Mouse (Mus musculus) adrenal gland, adult 18-20 months (tissue): Measurements from ENCODE around the gene Phyhd1. TPM values are rescaled to one million over a fixed set of nuclear protein-coding genes. Genes with fewer than 3 reads are reported as not detected.

Source experiments
- DNase-seq, 2 experiments: peaks; one replicate each; pipeline ENCODE4 v3.0.0; 2021 to 2022; ENCODE audit warnings: low spot score in 2 of 2
- long read RNA-seq, 2 experiments: library from polyadenylated mRNA; stranded (forward); transcript quantifications; one replicate each; pipeline ENCODE4 v2.0.0; 2021
- total RNA-seq, 2 experiments: library from RNA; stranded (reverse); gene quantifications; 1 replicate in 1 of 2; 2 replicates in 1 of 2; pipeline ENCODE4 v1.2.3; 2021

Phyhd1 gene
- total RNA-seq: 10 to 100 TPM; 13.6 to 18.0 TPM
- long read RNA-seq, experiment 1, partial matches to known transcripts: 2 of 5 reads
- long read RNA-seq, experiment 1, other reads (novel, unspliced or antisense): 2 of 5 reads
- long read RNA-seq, experiment 2, partial matches to known transcripts: 6 of 9 reads
- long read RNA-seq, experiment 2, other reads (novel, unspliced or antisense): 2 of 9 reads

GRCm38 (mm10) chr2:30265767-30266253 is at the start of gene Phyhd1:
Phyhd1 (plus strand) TSS chr2:30266203.
- DNase-seq: peak in 1 of 2 experiments; percentile 55

GRCm38 (mm10) chr2:30216293-30216692 is 49.7 kb upstream of the Phyhd1 start:
- no peak for DNase-seq

GRCm38 (mm10) chr2:30235593-30235992 is 30.4 kb upstream of the Phyhd1 start:
- no peak for DNase-seq

GRCm38 (mm10) chr2:30236426-30237198 is 29.4 kb upstream of the Phyhd1 start:
- DNase-seq: no peak

GRCm38 (mm10) chr2:30237199-30237880 is 28.7 kb upstream of the Phyhd1 start, which contains the start of gene Lrrc8a:
Lrrc8a (plus strand) TSS chr2:30237715.
- peak; percentile 100 for DNase-seq

GRCm38 (mm10) chr2:30237881-30238280 is 28.1 kb upstream of the Phyhd1 start:
- peak; percentile 74 to 77 for DNase-seq

GRCm38 (mm10) chr2:30238906-30239465 is 27.0 kb upstream of the Phyhd1 start:
- DNase-seq: no peak

- no peak for DNase-seq
Observed at GRCm38 (mm10) chr2:30239777-30240176, 26.2 kb upstream of the Phyhd1 start.

- no peak for DNase-seq
Observed at GRCm38 (mm10) chr2:30240267-30240666, 25.7 kb upstream of the Phyhd1 start, which contains the start of gene Gm28035. Gm28035 (plus strand) TSS chr2:30240567.

- DNase-seq: peak; percentile 50 to 61
Observed at GRCm38 (mm10) chr2:30242509-30242908, 23.5 kb upstream of the Phyhd1 start.

- DNase-seq: no peak
Observed at GRCm38 (mm10) chr2:30243391-30243790, 22.6 kb upstream of the Phyhd1 start.

GRCm38 (mm10) chr2:30244595-30245178 is 21.3 kb upstream of the Phyhd1 start:
- no peak for DNase-seq

- no peak for DNase-seq
Observed at GRCm38 (mm10) chr2:30247036-30247435, 19.0 kb upstream of the Phyhd1 start.

- DNase-seq: no peak
Observed at GRCm38 (mm10) chr2:30247681-30248080, 18.3 kb upstream of the Phyhd1 start.

GRCm38 (mm10) chr2:30249182-30249581 is 16.8 kb upstream of the Phyhd1 start:
- no peak for DNase-seq

- no peak for DNase-seq
Observed at GRCm38 (mm10) chr2:30250166-30251128, 15.6 kb upstream of the Phyhd1 start.

GRCm38 (mm10) chr2:30251417-30252104 is 14.4 kb upstream of the Phyhd1 start:
- no peak for DNase-seq

GRCm38 (mm10) chr2:30252521-30252920 is 13.5 kb upstream of the Phyhd1 start:
- no peak for DNase-seq

- no peak for DNase-seq
Observed at GRCm38 (mm10) chr2:30253809-30254208, 12.2 kb upstream of the Phyhd1 start.
